7 mouse cellular contexts compared by ENCODE assay signal in genomic region chrX:152143941-152144741, GRCm38 (mm10). TPM values are rescaled to one million over a fixed set of nuclear protein-coding genes. Genes with fewer than 3 reads are reported as not detected.
DNase-seq lines count a peak whose midpoint lies in the region; ATAC-seq and TF ChIP-seq lines count a peak whose summit lies in the region.

TSS of gene Iqsec2 (plus strand) at chrX:152144268.

- no peaks in the 10 kb centered on the region for H3K4me1 ChIP-seq in MEL (ENCODE audit: control insufficient read depth in 1 of 2, insufficient read depth in 2 of 2, low read length in 2 of 2)
- 0 out of 2 replicates have a peak, but pooled peaks cover 3% of the 10 kb centered on the region for H3K4me1 ChIP-seq in heart, embryonic 10.5 days
- H3K4me1 ChIP-seq in kidney, postnatal 0 days (replicated peaks; ENCODE audit: insufficient read depth, low read length), result no peaks in the 10 kb centered on the region
- no peaks in the 10 kb centered on the region for H3K4me1 ChIP-seq in liver, embryonic 16.5 days (ENCODE audit: control insufficient read depth, low read depth, low read length)
- H3K4me1 ChIP-seq in neural tube, embryonic 15.5 days, result peaks cover 23% of the 10 kb centered on the region

- H3K4me2 ChIP-seq in kidney, postnatal 0 days (ENCODE audit: low read length), result peak within 1 kb of the TSS; percentile 78
- H3K4me2 ChIP-seq in liver, embryonic 16.5 days (ENCODE audit: low read depth, low read length), result peak within 1 kb of the TSS; percentile 51
- H3K4me2 ChIP-seq in neural tube, embryonic 15.5 days, result peak within 1 kb of the TSS; percentile 71

- no peaks in the 10 kb centered on the region for H3K79me2 ChIP-seq in MEL (ENCODE audit: control insufficient read depth, insufficient read depth, low read length, poor library complexity)

- peak; percentile 3 for DNase-seq in CD4-positive helper T cell, adult 2 months (ENCODE audit: low read depth, low spot score)
- peak; percentile 10 for DNase-seq in MEL (ENCODE audit: low read depth, low spot score)
- DNase-seq in embryo, embryonic 11 days, result peak; percentile 43
- DNase-seq in heart, embryonic 10.5 days (ENCODE audit: low spot score), result no peak
- DNase-seq in kidney, postnatal 0 days (ENCODE audit: low spot score), result peak; percentile 1

- H3K27me3 ChIP-seq in MEL (ENCODE audit: control insufficient read depth in 1 of 2, insufficient read depth in 2 of 2, low read length in 2 of 2), result peaks cover 13 to 20% of the 10 kb centered on the region in 2 experiments
- peaks cover 65% of the 10 kb centered on the region for H3K27me3 ChIP-seq in heart, embryonic 10.5 days (ENCODE audit: insufficient read depth, poor library complexity, severe bottlenecking)
- 0 out of 2 replicates have a peak, but pooled peaks cover 10% of the 10 kb centered on the region for H3K27me3 ChIP-seq in kidney, postnatal 0 days (ENCODE audit: insufficient read depth, low read length)
- peaks cover 47% of the 10 kb centered on the region for H3K27me3 ChIP-seq in liver, embryonic 16.5 days (ENCODE audit: control insufficient read depth, insufficient read depth, low read depth, low read length)
- peaks cover 62% of the 10 kb centered on the region for H3K27me3 ChIP-seq in neural tube, embryonic 15.5 days (replicated peaks)

- H3K9me3 ChIP-seq in MEL (replicated peaks; ENCODE audit: insufficient read depth, low read length), result no peaks in the 10 kb centered on the region
- no peaks in the 10 kb centered on the region for H3K9me3 ChIP-seq in heart, embryonic 10.5 days
- H3K9me3 ChIP-seq in kidney, postnatal 0 days (replicated peaks; ENCODE audit: low read length), result no peaks in the 10 kb centered on the region
- H3K9me3 ChIP-seq in liver, embryonic 16.5 days (replicated peaks; ENCODE audit: control insufficient read depth, low read length), result no peaks in the 10 kb centered on the region
- H3K9me3 ChIP-seq in neural tube, embryonic 15.5 days (replicated peaks), result no peaks in the 10 kb centered on the region

- no peak for TF ChIP-seq EP300 in MEL (IDR thresholded peaks at IDR 0.05; ENCODE audit: low read depth in 1 of 2, low read length in 2 of 2)

- 11% methylated on average over 49 of the region's 78 CpGs for WGBS in heart, embryonic 10.5 days
- 18% methylated on average over 30 of the region's 78 CpGs for WGBS in kidney, postnatal 0 days
- WGBS in liver, embryonic 16.5 days (ENCODE audit: insufficient replicate concordance), result 20% methylated on average over 34 of the region's 78 CpGs
- WGBS in neural tube, embryonic 15.5 days, result 9% methylated on average over 18 of the region's 78 CpGs

- TF ChIP-seq CTCF in MEL (IDR thresholded peaks at IDR 0.05 in 2 of 3, conservative IDR thresholded peaks at IDR 0.05 in 1 of 3; ENCODE audit: control insufficient read depth in 1 of 3, insufficient read depth in 1 of 3, low read depth in 2 of 3, low read length in 3 of 3, poor library complexity in 1 of 3, severe bottlenecking in 1 of 3), result no peak
- TF ChIP-seq CTCF in kidney, postnatal 0 days (IDR thresholded peaks at IDR 0.05; ENCODE audit: low read depth), result no peak

- peak within 1 kb of the TSS; percentile 52 to 55; a peak in 3 of 4 replicates for H3K4me3 ChIP-seq in MEL (ENCODE audit: control insufficient read depth in 1 of 2, insufficient read depth in 1 of 2, low read depth in 2 of 2, low read length in 2 of 2)
- H3K4me3 ChIP-seq in heart, embryonic 10.5 days, result peak within 1 kb of the TSS; percentile 69
- H3K4me3 ChIP-seq in kidney, postnatal 0 days (replicated peaks; ENCODE audit: low read depth, low read length), result peak within 1 kb of the TSS; percentile 59
- peak within 1 kb of the TSS; percentile 55 for H3K4me3 ChIP-seq in liver, embryonic 16.5 days (ENCODE audit: low read depth, low read length)
- H3K4me3 ChIP-seq in neural tube, embryonic 15.5 days (replicated peaks), result peak within 1 kb of the TSS; percentile 59

- H3K9ac ChIP-seq in MEL (ENCODE audit: control insufficient read depth, low read depth, low read length, poor library complexity, severe bottlenecking), result peak within 1 kb of the TSS; percentile 13; the same call in 1 of the 2 replicates
- H3K9ac ChIP-seq in kidney, postnatal 0 days (ENCODE audit: low read depth, low read length), result peak within 1 kb of the TSS; percentile 61
- no peak within 1 kb of the TSS; the same call in 1 of the 2 replicates for H3K9ac ChIP-seq in liver, embryonic 16.5 days (ENCODE audit: low read depth, low read length)
- H3K9ac ChIP-seq in neural tube, embryonic 15.5 days (replicated peaks), result peak within 1 kb of the TSS; percentile 61

- peak; percentile 57; the same call in 1 of the 2 replicates for ATAC-seq in kidney, postnatal 0 days (replicated peaks; ENCODE audit: low FRiP score, low read depth)
- ATAC-seq in liver, embryonic 16.5 days (ENCODE audit: low read depth), result peak; percentile 50; the same call in 1 of the 2 replicates
- ATAC-seq in neural tube, embryonic 15.5 days (ENCODE audit: low FRiP score), result peak; percentile 74

- no peak for TF ChIP-seq POLR2A in MEL (IDR thresholded peaks at IDR 0.05; ENCODE audit: control insufficient read depth in 1 of 2, insufficient read depth in 1 of 2, low read depth in 1 of 2, low read length in 2 of 2, poor library complexity in 1 of 2)

- H3K36me3 ChIP-seq in MEL (ENCODE audit: control insufficient read depth in 1 of 2, insufficient read depth in 2 of 2, low read length in 2 of 2), result no peaks in the 10 kb centered on the region; a peak in 1 of 4 replicates
- no peaks in the 10 kb centered on the region for H3K36me3 ChIP-seq in heart, embryonic 10.5 days
- H3K36me3 ChIP-seq in kidney, postnatal 0 days (ENCODE audit: insufficient read depth, low read length), result no peaks in the 10 kb centered on the region
- no peaks in the 10 kb centered on the region for H3K36me3 ChIP-seq in liver, embryonic 16.5 days (ENCODE audit: control insufficient read depth, insufficient read depth)
- H3K36me3 ChIP-seq in neural tube, embryonic 15.5 days, result no peaks in the 10 kb centered on the region

- no peak for TF ChIP-seq RAD21 in MEL (IDR thresholded peaks at IDR 0.05; ENCODE audit: low read depth, low read length)

- H3K27ac ChIP-seq in MEL (ENCODE audit: control insufficient read depth, low read depth, low read length), result no peak within 1 kb of the TSS
- peak within 1 kb of the TSS; percentile 77 for H3K27ac ChIP-seq in heart, embryonic 10.5 days
- H3K27ac ChIP-seq in kidney, postnatal 0 days, result no peak within 1 kb of the TSS
- H3K27ac ChIP-seq in liver, embryonic 16.5 days (ENCODE audit: low read length), result no peak within 1 kb of the TSS
- H3K27ac ChIP-seq in neural tube, embryonic 15.5 days (replicated peaks), result peak within 1 kb of the TSS; percentile 33; the same call in 1 of the 2 replicates

TF ChIP-seq in MEL, 35 proteins besides CTCF, POLR2A, EP300 and RAD21:
- 0 out of 2 replicates have a peak, but pooled peaks have one; percentile 17 for TF ChIP-seq NRF1 (IDR thresholded peaks at IDR 0.05; ENCODE audit: insufficient read depth, low read depth, low read length, poor library complexity, severe bottlenecking)
- no peak for TF ChIP-seq SMC3 (IDR thresholded peaks at IDR 0.05; ENCODE audit: low read depth, low read length)
- no peak for TF ChIP-seq NELFE (IDR thresholded peaks at IDR 0.05; ENCODE audit: low read depth, low read length)
- no peak for TF ChIP-seq ZKSCAN1 (IDR thresholded peaks at IDR 0.05; ENCODE audit: low read depth, low read length)

RNA-seq across cellular contexts. Expression of gene Iqsec2, which starts in this region (rescaled TPM):
- total RNA-seq in MEL (2012; rRNA removed), result 0.19 and 0.39 TPM in 2 replicates
- 1 to 10 TPM in 1 of 2 experiments, not detected in 1; 1.7 TPM for polyA plus RNA-seq in MEL (2012; ENCODE audit: insufficient read depth in 1 of 2, insufficient read length in 2 of 2, low read depth in 1 of 2, low replicate concordance in 2 of 2, missing spikeins in 1 of 2)
- 7.7 and 17.3 TPM in 2 replicates for polyA plus RNA-seq in heart, embryonic 10.5 days (2016; fragmentation: Nextera tagmentation; extraction: Ambion mirVana)
- 10.3 and 11.0 TPM in 2 replicates for polyA plus RNA-seq in kidney, postnatal 0 days (2015; fragmentation: Nextera tagmentation; extraction: Ambion mirVana)
- 1.8 and 2.7 TPM in 2 replicates for polyA plus RNA-seq in liver, embryonic 16.5 days (2015; fragmentation: Nextera tagmentation; extraction: Ambion mirVana)
- polyA plus RNA-seq in neural tube, embryonic 15.5 days (2015; fragmentation: Nextera tagmentation; extraction: Ambion mirVana), result 7.0 and 9.2 TPM in 2 replicates

Comparison
In these comparisons a context has a peak if more than half of its experiments do, and no peak if none do; other contexts are left out.
1. H3K27ac ChIP-seq: peak in heart, embryonic 10.5 days (single experiment) and neural tube, embryonic 15.5 days (single experiment); none in MEL (single experiment), kidney, postnatal 0 days (single experiment) and liver, embryonic 16.5 days (single experiment).
2. Peak in every context shown above with its lines, with median percentiles within 50 percentile points of each other: H3K4me3 ChIP-seq, ATAC-seq and H3K4me2 ChIP-seq.